Mouse (Mus musculus) forebrain, embryonic 13.5 days (tissue): ENCODE results near the gene Fbn1. TPM values are rescaled to one million over a fixed set of nuclear protein-coding genes. Genes with fewer than 3 reads are reported as not detected.

Source experiments
- ATAC-seq: fragments of 200-750 bp; cut with Nextera tagmentation; 2 replicates; pipeline ENCODE4 v1.8.0; 2017
- H3K27ac ChIP-seq: fragments of 300-500 bp; sonication (generic); 2 replicates; pipeline ENCODE4 v1.5.1; 2015; ENCODE audit warnings: inconsistent platforms, mild to moderate bottlenecking, moderate library complexity
- H3K27me3 ChIP-seq: fragments of 300-500 bp; sonication (generic); 2 replicates; pipeline ENCODE4 v1.6.1; 2015; ENCODE audit warnings: mild to moderate bottlenecking, inconsistent platforms
- H3K36me3 ChIP-seq: fragments of 300-500 bp; sonication (generic); 2 replicates; pipeline ENCODE4 v1.6.1; 2015; ENCODE audit warnings: mild to moderate bottlenecking, inconsistent platforms; ENCODE audit not compliant: poor library complexity, severe bottlenecking
- H3K4me1 ChIP-seq: fragments of 300-500 bp; sonication (generic); 2 replicates; pipeline ENCODE4 v1.6.1; 2015; ENCODE audit warnings: inconsistent platforms
- H3K4me2 ChIP-seq: fragments of 300-500 bp; sonication (generic); 2 replicates; pipeline ENCODE4 v1.6.1; 2015; ENCODE audit warnings: inconsistent platforms, mild to moderate bottlenecking, moderate library complexity
- H3K4me3 ChIP-seq: fragments of 300-500 bp; sonication (generic); 2 replicates; pipeline ENCODE4 v1.5.1; 2015; ENCODE audit warnings: mild to moderate bottlenecking, inconsistent platforms
- H3K9ac ChIP-seq: fragments of 300-500 bp; sonication (generic); 2 replicates; pipeline ENCODE4 v1.6.1; 2015; ENCODE audit warnings: mild to moderate bottlenecking, inconsistent platforms
- H3K9me3 ChIP-seq: fragments of 300-500 bp; sonication (generic); replicated peaks from 2 replicates; pipeline ENCODE4 v1.6.1; 2016; ENCODE audit warnings: inconsistent platforms
- WGBS: fragments of 180-500 bp; shearing (Covaris S2); methylation state at CpG from one replicate; pipeline ENCODE4 v1.1.7; 2015; 5-methylcytosine and 5-hydroxymethylcytosine counted together
- polyA plus RNA-seq: library from polyadenylated mRNA; unstranded; fragments of >200 nt; fragmentation: Nextera tagmentation; extraction: Ambion mirVana; gene quantifications from 2 replicates; pipeline ENCODE4 v1.2.1, GENCODE M21; 2015

The Fbn1 gene
- polyA plus RNA-seq, 1 experiment from 2014 or later, result 1.8 TPM

GRCm38 (mm10) chr2:125496696-125497095, 11.1 kb downstream of the Fbn1 start:
- no peak overlapping the region for H3K9ac ChIP-seq
- no peak overlapping the region for H3K27ac ChIP-seq
- no peaks in the 10 kb centered on the region for H3K27me3 ChIP-seq
- H3K36me3 ChIP-seq, result no peaks in the 10 kb centered on the region
- no peaks in the 10 kb centered on the region for H3K4me1 ChIP-seq
- no peak overlapping the region for H3K4me2 ChIP-seq
- no peak for ATAC-seq
- no peaks in the 10 kb centered on the region for H3K9me3 ChIP-seq
- no peak overlapping the region for H3K4me3 ChIP-seq
- 94% methylated on average over 5 of the region's 5 CpGs for WGBS

- ATAC-seq, result no peak
- H3K4me1 ChIP-seq, result no peaks in the 10 kb centered on the region
- no peak overlapping the region for H3K27ac ChIP-seq
- no peak overlapping the region for H3K9ac ChIP-seq
- H3K27me3 ChIP-seq, result no peaks in the 10 kb centered on the region
- no peak overlapping the region for H3K4me2 ChIP-seq
- 91% methylated on average over 20 of the region's 20 CpGs for WGBS
- no peaks in the 10 kb centered on the region for H3K36me3 ChIP-seq
- H3K4me3 ChIP-seq, result no peak overlapping the region
- H3K9me3 ChIP-seq, result no peaks in the 10 kb centered on the region
These were observed 12.7 kb downstream of the Fbn1 start for GRCm38 (mm10) chr2:125494831-125495812.

- Histone ChIP-seq H3K4me2 (no peak overlapping the region), H3K4me3 (no peak overlapping the region), H3K9ac (no peak overlapping the region), H3K27ac (no peak overlapping the region), H3K36me3 (no peaks in the 10 kb centered on the region), H3K9me3 (no peaks in the 10 kb centered on the region), H3K4me1 (no peaks in the 10 kb centered on the region), H3K27me3 (no peaks in the 10 kb centered on the region)
- 91% methylated on average over 2 of the region's 2 CpGs for WGBS
- ATAC-seq, result no peak
These were observed 13.5 kb downstream of the Fbn1 start for GRCm38 (mm10) chr2:125494291-125494690.

- Histone ChIP-seq H3K9ac (no peak overlapping the region), H3K27me3 (no peaks in the 10 kb centered on the region), H3K9me3 (no peaks in the 10 kb centered on the region), H3K4me2 (no peak overlapping the region), H3K4me3 (no peak overlapping the region), H3K27ac (no peak overlapping the region; the same call in 1 of the 2 replicates), H3K4me1 (no peaks in the 10 kb centered on the region), H3K36me3 (no peaks in the 10 kb centered on the region)
- 80% methylated on average over 15 of the region's 15 CpGs for WGBS
- no peak for ATAC-seq
These were observed 15.5 kb downstream of the Fbn1 start for GRCm38 (mm10) chr2:125492050-125492900.

GRCm38 (mm10) chr2:125489979-125490378, 17.8 kb downstream of the Fbn1 start:
- 93% methylated on average over 1 of the region's 1 CpGs for WGBS
- Histone ChIP-seq H3K36me3 (no peaks in the 10 kb centered on the region), H3K27me3 (no peaks in the 10 kb centered on the region), H3K4me3 (no peak overlapping the region), H3K9me3 (no peaks in the 10 kb centered on the region), H3K4me1 (no peaks in the 10 kb centered on the region), H3K9ac (no peak overlapping the region), H3K27ac (no peak overlapping the region), H3K4me2 (no peak overlapping the region)
- no peak for ATAC-seq

- Histone ChIP-seq H3K27ac (no peak overlapping the region), H3K36me3 (no peaks in the 10 kb centered on the region), H3K4me1 (no peaks in the 10 kb centered on the region), H3K27me3 (no peaks in the 10 kb centered on the region), H3K4me2 (no peak overlapping the region), H3K9me3 (no peaks in the 10 kb centered on the region), H3K4me3 (no peak overlapping the region), H3K9ac (no peak overlapping the region)
- 86% methylated on average over 9 of the region's 9 CpGs for WGBS
- no peak for ATAC-seq
These were observed 22.9 kb downstream of the Fbn1 start for GRCm38 (mm10) chr2:125484910-125485309.

GRCm38 (mm10) chr2:125484164-125484563, 23.6 kb downstream of the Fbn1 start:
- Histone ChIP-seq H3K4me2 (no peak overlapping the region), H3K4me3 (no peak overlapping the region), H3K9ac (no peak overlapping the region), H3K4me1 (no peaks in the 10 kb centered on the region), H3K27ac (no peak overlapping the region), H3K36me3 (no peaks in the 10 kb centered on the region), H3K9me3 (no peaks in the 10 kb centered on the region), H3K27me3 (no peaks in the 10 kb centered on the region)
- no peak for ATAC-seq

- Histone ChIP-seq H3K27ac (no peak overlapping the region), H3K4me1 (no peaks in the 10 kb centered on the region), H3K9me3 (no peaks in the 10 kb centered on the region), H3K4me3 (no peak overlapping the region), H3K36me3 (no peaks in the 10 kb centered on the region), H3K9ac (no peak overlapping the region), H3K27me3 (no peaks in the 10 kb centered on the region), H3K4me2 (no peak overlapping the region)
- WGBS, result 92% methylated on average over 9 of the region's 9 CpGs
- ATAC-seq, result no peak
These were observed 26.1 kb downstream of the Fbn1 start for GRCm38 (mm10) chr2:125481531-125482317.

GRCm38 (mm10) chr2:125481116-125481515, 26.7 kb downstream of the Fbn1 start:
- WGBS, result 84% methylated on average over 4 of the region's 4 CpGs
- Histone ChIP-seq H3K4me3 (no peak overlapping the region), H3K36me3 (no peaks in the 10 kb centered on the region), H3K9me3 (no peaks in the 10 kb centered on the region), H3K27ac (no peak overlapping the region), H3K4me1 (no peaks in the 10 kb centered on the region), H3K9ac (no peak overlapping the region), H3K27me3 (no peaks in the 10 kb centered on the region), H3K4me2 (no peak overlapping the region)
- ATAC-seq, result no peak

- Histone ChIP-seq H3K4me1 (no peaks in the 10 kb centered on the region), H3K9me3 (no peaks in the 10 kb centered on the region), H3K4me2 (no peak overlapping the region), H3K27me3 (no peaks in the 10 kb centered on the region), H3K27ac (no peak overlapping the region), H3K9ac (no peak overlapping the region), H3K4me3 (no peak overlapping the region), H3K36me3 (no peaks in the 10 kb centered on the region)
- 87% methylated on average over 5 of the region's 5 CpGs for WGBS
- ATAC-seq, result no peak
These were observed 27.7 kb downstream of the Fbn1 start for GRCm38 (mm10) chr2:125480057-125480456.

GRCm38 (mm10) chr2:125478705-125479104, 29.1 kb downstream of the Fbn1 start:
- Histone ChIP-seq H3K4me1 (no peaks in the 10 kb centered on the region), H3K9me3 (no peaks in the 10 kb centered on the region), H3K9ac (no peak overlapping the region), H3K4me3 (no peak overlapping the region), H3K27me3 (no peaks in the 10 kb centered on the region), H3K4me2 (no peak overlapping the region), H3K36me3 (no peaks in the 10 kb centered on the region), H3K27ac (no peak overlapping the region)
- ATAC-seq, result no peak
- 55% methylated on average over 4 of the region's 4 CpGs for WGBS
